Mouse (Mus musculus) liver, adult 2 months (tissue): ENCODE measurements around the gene Arl3.

ENCODE experiments used
- CTCF ChIP-seq: fragments of 200-500 bp; IDR thresholded peaks from 2 replicates; pipeline ENCODE4 v1.5.1; 2011; ENCODE audit warnings: low read depth, low read length, control low read depth
- POLR2A ChIP-seq: fragments of 200-500 bp; IDR thresholded peaks from 2 replicates; pipeline ENCODE4 v1.6.1; 2011; ENCODE audit warnings: low read length, control low read depth; ENCODE audit not compliant: insufficient read depth; ENCODE audit errors: extremely low read depth

- TF ChIP-seq POLR2A (no peak), CTCF (no peak)
Measured at GRCm38 (mm10) chr19:46502069-46502455, 70.9 kb downstream of the Arl3 start.
